Mouse (Mus musculus): ENCODE measurements around the gene Eci1.

DNA sequence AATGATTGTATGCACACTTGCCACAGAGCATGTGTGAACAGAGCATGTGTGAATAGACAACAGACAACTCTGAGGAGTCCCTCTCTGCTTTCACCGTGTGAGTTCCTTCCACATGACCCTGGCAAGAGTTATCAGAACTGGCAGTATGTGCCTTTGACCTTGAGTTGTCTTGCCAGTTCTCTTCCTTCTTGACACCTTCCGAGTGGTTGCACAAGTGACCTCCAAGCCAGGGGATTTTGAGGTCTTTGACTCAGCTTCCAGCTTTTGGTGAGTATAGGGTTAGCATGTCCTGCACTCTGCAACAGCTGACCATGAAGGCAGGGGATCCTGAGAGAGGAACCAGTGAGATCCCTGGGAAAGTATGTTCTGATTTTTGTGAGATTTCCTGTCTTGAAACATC is 47.9 kb upstream of the Eci1 start:
- no peak for TF ChIP-seq POLR2A (IDR thresholded peaks at IDR 0.05; ENCODE audit: low read depth, low read length)
- TF ChIP-seq CTCF (conservative IDR thresholded peaks at IDR 0.05; ENCODE audit: insufficient read depth, insufficient read length, low read depth, low read length) = no peak
